Mouse (Mus musculus) subcutaneous adipose tissue, adult 2 months (tissue): ENCODE results near the gene Sh3bp1. TPM values are rescaled to one million over a fixed set of nuclear protein-coding genes. Genes with fewer than 3 reads are reported as not detected.

Source experiments
- polyA plus RNA-seq: library from polyadenylated mRNA; depleted of rRNA; stranded (reverse); fragments of >200 nt; gene quantifications from 2 replicates; pipeline ENCODE4 v1.2.3, GENCODE M21; 2012; ENCODE audit warnings: low replicate concordance; rRNA removed

Gene Sh3bp1
- polyA plus RNA-seq: 27.4 and 95.4 TPM in 2 replicates

GRCm38 (mm10) chr15:78899740-78900584, at the start of gene Sh3bp1:
Gene Sh3bp1, plus strand, starts transcription at chr15:78899768.

GRCm38 (mm10) chr15:78855303-78855965, 44.1 kb upstream of the Sh3bp1 start, which contains the start of gene Lgals2:
Gene Lgals2, minus strand, starts transcription at chr15:78855529.

GRCm38 (mm10) chr15:78876991-78877809, 22.4 kb upstream of the Sh3bp1 start, which contains the start of gene Gga1:
Gene Gga1, plus strand, starts transcription at chr15:78877190.

GRCm38 (mm10) chr15:78899409-78899739, 194 bp upstream of the Sh3bp1 start, which contains the start of gene Gm49510:
Gene Gm49510, plus strand, starts transcription at chr15:78899667.

GRCm38 (mm10) chr15:78913632-78914090, 14.1 kb downstream of the Sh3bp1 start, which contains the start of gene Pdxp:
Gene Pdxp, plus strand, starts transcription at chr15:78913919.

GRCm38 (mm10) chr15:78926021-78926919, 26.7 kb downstream of the Sh3bp1 start, which contains the start of gene Lgals1:
Gene Lgals1, plus strand, starts transcription at chr15:78926725.

GRCm38 (mm10) chr15:78934784-78935320, 35.3 kb downstream of the Sh3bp1 start, which contains the start of gene Nol12:
Gene Nol12, plus strand, starts transcription at chr15:78934933.

GRCm38 (mm10) chr15:78947657-78948056, 48.1 kb downstream of the Sh3bp1 start, which contains the start of gene Triobp:
Gene Triobp, plus strand, starts transcription at chr15:78947724.

Other genes with a start within 250 kb of the Sh3bp1 start
- 0.05 TPM in 1 of 2 replicates, not detected in the other for gene Elfn2, start 181.0 kb upstream of the Sh3bp1 start, polyA plus RNA-seq
- 87.2 and 261 TPM in 2 replicates for gene Mfng, start 126.3 kb upstream of the Sh3bp1 start, polyA plus RNA-seq
- 28.9 and 72.2 TPM in 2 replicates for gene Card10, start 96.7 kb upstream of the Sh3bp1 start, polyA plus RNA-seq
- 113 and 345 TPM in 2 replicates for gene Cdc42ep1, start 57.1 kb upstream of the Sh3bp1 start, polyA plus RNA-seq
- gene Lgals2, start 44.2 kb upstream of the Sh3bp1 start, polyA plus RNA-seq: 0.75 and 1.7 TPM in 2 replicates
- gene Gga1, start 22.6 kb upstream of the Sh3bp1 start, polyA plus RNA-seq: 77.4 and 85.5 TPM in 2 replicates
- 0.04 and 0.08 TPM in 2 replicates for gene Gm49510, start 101 bp upstream of the Sh3bp1 start, polyA plus RNA-seq
- gene Pdxp, start 14.2 kb downstream of the Sh3bp1 start, polyA plus RNA-seq: 7.4 and 12.8 TPM in 2 replicates
- gene Lgals1, start 27.0 kb downstream of the Sh3bp1 start, polyA plus RNA-seq: 3,321 and 5,577 TPM in 2 replicates
- 28.0 and 29.6 TPM in 2 replicates for gene Nol12, start 35.2 kb downstream of the Sh3bp1 start, polyA plus RNA-seq
- 71.7 and 108 TPM in 2 replicates for gene Triobp, start 48.0 kb downstream of the Sh3bp1 start, polyA plus RNA-seq
- 61.7 and 125 TPM in 2 replicates for gene H1f0, start 128.7 kb downstream of the Sh3bp1 start, polyA plus RNA-seq
- gene Galr3, start 142.1 kb downstream of the Sh3bp1 start, polyA plus RNA-seq: 0.54 TPM in 1 of 2 replicates, not detected in the other
- gene Ankrd54, start 163.1 kb downstream of the Sh3bp1 start, polyA plus RNA-seq: 32.5 and 48.9 TPM in 2 replicates
- gene Eif3l, start 175.4 kb downstream of the Sh3bp1 start, polyA plus RNA-seq: 229 TPM in 2 replicates
- gene Micall1, start 209.1 kb downstream of the Sh3bp1 start, polyA plus RNA-seq: 29.8 and 85.6 TPM in 2 replicates
- gene Polr2f, start 241.2 kb downstream of the Sh3bp1 start, polyA plus RNA-seq: 34.0 and 64.2 TPM in 2 replicates
- 3.5 and 6.9 TPM in 2 replicates for gene 1700088E04Rik, start 241.5 kb downstream of the Sh3bp1 start, polyA plus RNA-seq